Mouse (Mus musculus) embryonic fibroblast, embryonic 13.5 days (primary cell): ENCODE data around the gene Gm28308. TPM values are rescaled to one million over a fixed set of nuclear protein-coding genes. Genes with fewer than 3 reads are reported as not detected.

Experiments
- H3K27ac ChIP-seq: 2 replicates; pipeline ENCODE4 v1.5.1; 2012; ENCODE audit warnings: low read length, control low read depth, inconsistent platforms; ENCODE audit not compliant: insufficient read depth
- H3K4me1 ChIP-seq: 2 replicates; pipeline ENCODE4 v1.6.1; 2011; ENCODE audit warnings: low read length; ENCODE audit not compliant: control insufficient read depth, insufficient read depth
- H3K4me3 ChIP-seq: 2 replicates; pipeline ENCODE4 v1.5.1; 2011; ENCODE audit warnings: mild to moderate bottlenecking, control low read depth, low read length; ENCODE audit not compliant: insufficient read depth
- CTCF ChIP-seq: IDR thresholded peaks from 2 replicates; pipeline ENCODE4 v1.5.1; 2011; ENCODE audit warnings: mild to moderate bottlenecking, control low read depth, low read length, moderate library complexity, borderline replicate concordance; ENCODE audit not compliant: insufficient read depth
- POLR2A ChIP-seq: IDR thresholded peaks from 2 replicates; pipeline ENCODE4 v1.6.1; 2011; ENCODE audit warnings: low read depth, mild to moderate bottlenecking, control low read depth, low read length, moderate library complexity
- polyA plus RNA-seq: library from polyadenylated mRNA; stranded (reverse); fragments of >200 nt; gene quantifications from 2 replicates; pipeline ENCODE4 v1.2.4, GENCODE M21; 2011; ENCODE audit warnings: low read depth; ENCODE audit not compliant: missing spikeins, insufficient read length

The Gm28308 gene
- polyA plus RNA-seq, 1 experiment = not detected

DNA sequence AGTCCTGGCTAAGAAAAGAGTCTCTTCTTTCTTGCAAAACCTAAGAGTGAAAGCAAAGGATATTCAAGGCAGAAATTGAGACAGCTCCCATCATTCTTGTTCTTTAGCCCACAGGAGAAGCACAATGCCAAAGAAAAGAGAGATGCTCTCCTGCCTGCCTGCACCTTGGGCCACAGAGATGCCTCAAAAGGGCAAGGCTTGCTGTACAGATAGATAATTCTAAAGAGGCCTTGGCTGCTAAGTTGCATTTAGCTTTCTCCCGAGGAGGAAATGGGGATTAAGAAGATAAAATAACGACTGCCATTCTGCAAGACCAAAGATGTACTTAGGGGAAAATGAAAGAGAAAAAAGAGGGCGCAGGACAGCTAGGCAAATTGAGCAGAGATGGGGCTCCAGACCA lies 33.8 kb upstream of the Gm28308 start:
- TF ChIP-seq POLR2A = no peak
- TF ChIP-seq CTCF = no peak
- Histone ChIP-seq H3K4me1 (no peaks in the 10 kb centered on the region), H3K4me3 (peak overlapping the region; percentile 46; the same call in 1 of the 2 replicates), H3K27ac (no peak overlapping the region)

DNA sequence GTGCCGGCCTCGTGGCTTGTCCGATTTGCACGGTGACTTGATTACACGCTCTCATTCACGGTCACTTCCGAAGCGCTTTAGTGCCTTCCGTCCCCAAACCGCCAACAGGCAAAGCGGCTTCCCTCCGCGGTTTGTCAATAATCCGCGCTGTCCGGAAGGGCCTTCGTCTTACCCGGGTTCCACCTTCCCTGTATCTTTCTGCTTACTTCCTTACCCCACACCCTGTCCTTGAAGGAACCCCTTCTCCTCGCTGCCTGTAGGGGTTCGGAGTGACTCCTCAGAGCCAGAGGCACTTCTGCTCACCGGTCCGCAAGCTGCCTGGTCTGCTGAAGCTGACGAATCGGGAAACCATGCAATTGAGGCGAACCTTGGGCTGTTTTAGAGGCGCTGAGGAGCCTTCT lies 33.3 kb upstream of the Gm28308 start:
- Histone ChIP-seq H3K4me1 (no peaks in the 10 kb centered on the region), H3K4me3 (peak overlapping the region; percentile 46), H3K27ac (0 out of 2 replicates have a peak overlapping the region, but pooled peaks have one; percentile 30)
- no peak for TF ChIP-seq POLR2A
- no peak for TF ChIP-seq CTCF

DNA sequence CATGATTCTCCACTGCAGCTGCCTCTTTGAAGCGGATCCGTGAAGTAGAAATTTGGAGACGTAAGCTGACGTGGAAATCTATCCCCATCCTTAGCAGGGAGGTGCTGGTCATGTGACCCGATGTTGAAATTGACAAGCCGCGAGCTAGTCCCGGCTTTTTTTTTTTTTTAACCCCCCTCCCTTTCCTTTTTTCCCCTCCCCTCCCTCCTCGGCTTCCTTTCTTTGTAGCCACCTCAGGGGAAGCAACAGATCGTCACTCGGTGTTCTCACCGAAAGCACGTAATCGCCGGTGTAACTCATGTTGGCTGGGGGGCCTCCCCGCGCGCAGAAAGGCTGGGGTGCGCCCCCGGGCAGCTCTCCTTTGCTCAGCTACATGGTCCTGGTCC lies 32.6 kb upstream of the Gm28308 start, which contains the start of gene Hoxa11:
Hoxa11 (minus strand) TSS at position 54 of the 386 bp plus-strand sequence.
- Histone ChIP-seq H3K27ac (peak within 1 kb of the TSS; percentile 47), H3K4me1 (no peaks in the 10 kb centered on the region), H3K4me3 (peak within 1 kb of the TSS; percentile 46)
- TF ChIP-seq POLR2A (peak; percentile 67), CTCF (no peak)

DNA sequence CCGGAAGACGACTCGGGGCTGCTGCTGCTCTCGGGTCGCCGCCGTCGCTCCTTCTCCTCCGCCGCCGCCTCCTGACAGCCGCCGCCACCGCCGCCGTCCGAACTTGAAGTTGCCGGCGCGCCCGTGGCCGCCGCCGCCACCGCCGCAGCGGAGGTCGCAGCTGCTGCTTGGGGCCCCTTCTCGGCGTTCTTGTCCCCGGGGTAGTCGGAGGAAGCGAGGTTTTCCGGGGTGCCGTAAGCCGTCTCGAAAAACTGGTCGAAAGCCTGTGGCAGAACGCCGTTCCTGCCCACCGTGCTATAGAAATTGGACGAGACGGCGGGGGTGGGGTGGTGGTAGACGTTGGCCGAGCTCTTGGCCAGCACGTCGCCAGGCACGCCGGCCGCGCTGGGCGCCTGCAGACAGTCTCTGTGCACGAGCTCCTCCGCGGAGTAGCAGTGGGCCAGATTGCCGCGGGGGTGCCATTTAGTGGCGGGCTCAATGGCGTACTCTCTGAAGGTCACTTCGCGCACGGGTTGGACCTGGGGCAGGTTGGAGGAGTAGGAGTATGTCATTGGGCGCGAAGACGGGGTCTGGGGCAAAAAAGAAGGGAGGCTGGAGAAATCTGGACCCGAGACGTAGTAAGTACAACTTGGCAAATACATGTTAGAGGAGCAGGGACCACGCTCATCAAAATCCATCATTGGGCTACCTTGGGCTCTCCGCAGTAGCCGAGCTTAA lies 32.1 kb upstream of the Gm28308 start:
- Histone ChIP-seq H3K27ac (peak overlapping the region; percentile 47), H3K4me1 (no peaks in the 10 kb centered on the region), H3K4me3 (peak overlapping the region; percentile 46)
- TF ChIP-seq POLR2A = no peak; the same call in 1 of the 2 replicates
- TF ChIP-seq CTCF = no peak

DNA sequence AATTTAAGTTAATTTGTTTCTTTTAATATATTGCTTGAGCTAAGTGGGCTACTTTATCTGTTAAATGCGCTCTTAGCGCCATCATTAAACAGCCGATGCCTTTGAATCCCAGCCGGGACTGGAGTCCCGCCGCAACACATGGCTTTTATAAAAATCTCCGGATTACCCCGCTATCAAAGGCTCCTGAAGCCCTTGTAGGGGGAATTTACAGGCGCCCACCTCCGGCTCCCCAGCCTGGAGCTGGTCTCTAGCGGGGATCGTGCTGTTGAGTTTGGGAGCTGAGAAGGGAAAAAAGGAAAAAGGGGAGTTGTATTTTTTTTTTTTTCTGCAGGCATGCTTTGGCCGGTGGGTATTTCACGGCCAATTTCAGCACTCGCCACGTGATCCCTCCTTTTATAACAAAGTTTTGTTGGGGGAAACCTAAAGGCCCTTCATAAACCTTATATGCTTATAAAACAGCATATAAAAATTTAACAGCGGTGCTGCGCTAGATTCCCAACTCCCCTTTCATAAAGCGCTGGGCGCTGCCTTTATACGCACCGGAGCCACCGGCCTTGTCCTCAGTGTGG lies 31.4 kb upstream of the Gm28308 start:
- no peak for TF ChIP-seq CTCF
- no peak for TF ChIP-seq POLR2A
- no peak overlapping the region for H3K27ac ChIP-seq
- H3K4me3 ChIP-seq = peak overlapping the region; percentile 46
- no peaks in the 10 kb centered on the region for H3K4me1 ChIP-seq

DNA sequence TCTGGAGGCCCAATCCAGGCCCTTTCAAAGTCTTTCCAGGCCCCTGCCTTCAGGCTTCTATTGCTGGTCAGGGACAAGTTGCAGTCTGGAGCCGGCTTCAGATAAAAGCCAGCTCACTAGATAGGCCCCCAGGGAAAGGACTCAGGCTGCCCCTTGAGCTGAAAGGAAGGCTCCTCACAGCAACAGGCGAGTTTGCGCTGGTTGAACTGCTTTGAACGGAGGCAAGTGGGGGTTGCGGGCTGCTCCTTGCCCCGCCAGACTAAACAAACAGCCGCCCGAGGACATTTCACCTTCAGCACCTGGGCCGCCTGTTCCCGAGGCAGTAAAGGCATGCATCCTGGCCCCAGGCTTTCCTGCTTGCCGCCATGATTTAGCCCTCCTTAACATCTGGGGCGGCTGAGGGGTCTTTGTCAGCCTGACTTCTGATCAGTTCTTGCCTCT lies 30.6 kb upstream of the Gm28308 start:
- H3K4me3 ChIP-seq = peak overlapping the region; percentile 40
- TF ChIP-seq POLR2A = no peak
- no peak for TF ChIP-seq CTCF
- no peaks in the 10 kb centered on the region for H3K4me1 ChIP-seq
- H3K27ac ChIP-seq = 0 out of 2 replicates have a peak overlapping the region, but pooled peaks have one; percentile 10

DNA sequence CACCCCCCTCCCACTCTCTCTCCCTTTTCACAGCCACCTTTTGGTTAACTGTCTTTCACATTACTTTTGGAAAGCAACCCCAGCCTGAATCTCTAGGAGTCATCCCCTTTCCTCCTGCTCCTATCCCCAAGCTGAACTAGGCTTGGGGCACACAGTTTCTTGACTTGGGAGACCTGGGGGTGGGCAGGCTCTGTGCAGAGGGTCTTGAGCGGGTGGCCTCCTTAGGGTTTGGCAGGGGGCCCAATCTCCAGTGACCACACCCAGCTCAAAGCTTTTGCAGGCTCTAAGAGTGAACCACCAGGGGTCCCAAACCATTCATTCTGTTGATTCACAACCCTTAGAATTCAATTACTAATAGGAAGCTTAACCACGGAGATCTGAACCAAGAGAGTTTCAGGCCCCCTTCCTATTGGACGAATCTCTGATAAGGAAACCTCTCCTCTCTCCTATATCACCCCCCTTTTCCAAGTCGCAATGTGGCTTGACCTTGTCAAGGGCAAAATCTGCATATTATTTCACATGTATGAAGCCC lies 29.7 kb upstream of the Gm28308 start:
- no peak overlapping the region for H3K27ac ChIP-seq

DNA sequence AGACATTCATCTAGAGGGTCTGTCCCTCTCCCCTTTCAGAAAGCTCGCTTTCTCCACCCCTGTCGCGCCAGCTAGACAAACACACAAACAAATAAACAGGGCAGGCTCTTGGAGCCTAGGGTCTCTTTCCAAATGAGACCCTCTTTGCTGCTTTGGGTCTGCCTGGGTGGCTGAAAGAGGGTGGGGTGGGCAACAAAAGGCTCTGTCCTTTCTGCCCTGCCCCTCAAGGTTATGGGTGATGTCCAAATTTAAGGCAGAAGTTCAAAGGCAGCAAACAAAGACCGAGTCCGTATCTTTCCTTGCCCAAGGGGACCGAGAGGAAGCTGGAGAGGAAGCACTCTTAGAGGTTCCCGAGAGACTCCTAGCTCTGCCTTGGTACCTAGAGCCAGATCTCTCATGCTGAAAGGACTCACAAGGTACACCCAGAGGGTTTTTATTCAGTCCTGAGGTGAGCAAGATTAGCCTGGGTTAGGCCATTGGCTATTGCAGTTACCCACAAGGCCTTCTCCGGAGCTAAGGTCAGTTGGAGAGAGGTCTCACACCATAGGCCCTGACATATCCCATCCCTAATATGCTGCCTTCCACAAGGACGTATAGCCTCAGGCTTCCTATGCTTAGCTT lies 28.0 kb upstream of the Gm28308 start:
- Histone ChIP-seq H3K4me3 (no peak overlapping the region), H3K4me1 (no peaks in the 10 kb centered on the region), H3K27ac (no peak overlapping the region)
- no peak for TF ChIP-seq CTCF
- TF ChIP-seq POLR2A = no peak

More for the DNA sequence above, 29.7 kb upstream of the Gm28308 start:
- Histone ChIP-seq H3K4me1 (no peaks in the 10 kb centered on the region), H3K4me3 (no peak overlapping the region)
- TF ChIP-seq CTCF (no peak), POLR2A (no peak)

DNA sequence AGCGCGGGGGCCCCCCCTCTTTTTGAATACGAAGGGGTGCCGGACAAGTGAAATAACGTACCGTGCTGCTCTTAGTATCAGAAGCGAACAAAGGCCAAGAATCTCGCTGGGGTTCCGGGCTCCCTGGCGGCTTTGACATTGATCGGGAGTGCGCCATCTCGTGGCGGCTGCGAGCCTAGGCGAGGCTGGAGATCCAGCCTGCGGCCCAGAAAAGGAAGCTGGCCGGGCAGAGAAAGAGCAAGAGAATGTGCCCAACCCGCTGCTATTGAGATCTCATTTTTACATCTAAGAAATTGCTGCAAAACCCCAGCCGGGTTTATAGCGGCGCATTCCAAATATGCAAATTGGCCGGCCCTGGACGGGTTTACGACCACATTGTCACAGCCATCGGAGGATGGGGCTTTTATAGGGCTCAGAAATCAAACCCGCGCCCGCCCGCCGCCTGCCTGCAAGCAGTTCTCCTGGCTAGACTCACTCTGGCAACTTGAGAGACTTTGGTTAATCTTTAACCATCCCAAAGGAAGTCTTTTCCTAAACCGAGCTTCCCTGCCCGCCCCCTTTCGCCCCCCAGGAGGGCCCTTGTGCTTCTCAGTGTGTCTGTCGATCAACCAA lies 27.4 kb upstream of the Gm28308 start, which contains the start of gene Hoxa10:
Hoxa10 (minus strand) TSS at position 466 of the 612 bp plus-strand sequence.
- TF ChIP-seq POLR2A (no peak; the same call in 1 of the 2 replicates), CTCF (peak; percentile 66; the same call in 1 of the 2 replicates)
- Histone ChIP-seq H3K4me1 (no peaks in the 10 kb centered on the region), H3K27ac (peak within 1 kb of the TSS; percentile 34), H3K4me3 (peak within 1 kb of the TSS; percentile 43)
